Mouse (Mus musculus) hindbrain, postnatal 0 days (tissue): ENCODE results near the gene Exog. TPM values are rescaled to one million over a fixed set of nuclear protein-coding genes. Genes with fewer than 3 reads are reported as not detected.

ENCODE experiments used
- ATAC-seq: fragments of 200-750 bp; cut with Nextera tagmentation; 2 replicates; pipeline ENCODE4 v1.8.0; 2017; ENCODE audit warnings: mild to moderate bottlenecking, moderate TSS enrichment, moderate library complexity
- DNase-seq: peaks from one replicate; pipeline ENCODE4 v3.0.0-alpha.2; 2015; ENCODE audit warnings: low spot score
- H3K27ac ChIP-seq: fragments of 300-500 bp; sonication (generic); 2 replicates; pipeline ENCODE4 v1.5.1; 2014; ENCODE audit warnings: mild to moderate bottlenecking
- H3K27me3 ChIP-seq: fragments of 300-500 bp; sonication (generic); 2 replicates; pipeline ENCODE4 v1.6.1; 2014; ENCODE audit warnings: low read length, mixed read lengths; ENCODE audit not compliant: insufficient read depth
- H3K36me3 ChIP-seq: fragments of 300-500 bp; sonication (generic); 2 replicates; pipeline ENCODE4 v1.6.1; 2014; ENCODE audit warnings: low read length, mixed read lengths; ENCODE audit not compliant: insufficient read depth
- H3K4me1 ChIP-seq: fragments of 300-500 bp; sonication (generic); 2 replicates; pipeline ENCODE4 v1.6.1; 2014; ENCODE audit warnings: antibody characterized with exemption, low read length, mixed read lengths; ENCODE audit not compliant: insufficient read depth
- H3K4me2 ChIP-seq: fragments of 300-500 bp; sonication (generic); 2 replicates; pipeline ENCODE4 v1.6.1; 2014; ENCODE audit warnings: low read depth, mild to moderate bottlenecking, low read length, moderate library complexity, mixed read lengths
- H3K4me3 ChIP-seq: fragments of 300-500 bp; sonication (generic); 2 replicates; pipeline ENCODE4 v1.5.1; 2014; ENCODE audit warnings: low read length
- H3K9ac ChIP-seq: fragments of 300-500 bp; sonication (generic); replicated peaks from 2 replicates; pipeline ENCODE4 v1.6.1; 2014; ENCODE audit warnings: mild to moderate bottlenecking, low read length, moderate library complexity, mixed read lengths
- H3K9me3 ChIP-seq: fragments of 300-500 bp; sonication (generic); 2 replicates; pipeline ENCODE4 v1.6.1; 2016; ENCODE audit warnings: low read length, mixed read lengths
- CTCF ChIP-seq: IDR thresholded peaks from 2 replicates; pipeline ENCODE4 v1.5.1; 2016; ENCODE audit warnings: antibody characterized with exemption, control low read depth, low read depth
- WGBS: fragments of 180-500 bp; shearing (Covaris S2); extraction: QIAGEN DNeasy Blood & Tissue Kit; methylation state at CpG from one replicate; pipeline ENCODE4 v1.1.7; 2014; 5-methylcytosine and 5-hydroxymethylcytosine counted together
- polyA plus RNA-seq: library from polyadenylated mRNA; unstranded; fragments of >200 nt; fragmentation: Nextera tagmentation; extraction: Ambion mirVana; gene quantifications from 2 replicates; pipeline ENCODE4 v1.2.1, GENCODE M21; 2015
- total RNA-seq: library from RNA; depleted of rRNA; stranded (reverse); fragments of >200 nt; gene quantifications from 2 replicates; pipeline ENCODE4 v1.2.3, GENCODE M21; 2014

The Exog gene
- total and polyA plus RNA-seq, 2 experiments from 2014 or later, result 19.4 to 30.1 TPM

GRCm38 (mm10) chr9:119425976-119426415, 18.7 kb upstream of the Exog start:
- no peaks in the 10 kb centered on the region for H3K27me3 ChIP-seq
- H3K4me1 ChIP-seq, result peaks cover 13% of the 10 kb centered on the region
- WGBS, result 81% methylated on average over 13 of the region's 13 CpGs
- peaks cover 10% of the 10 kb centered on the region; the same call in 1 of the 2 replicates for H3K36me3 ChIP-seq
- H3K9me3 ChIP-seq, result no peaks in the 10 kb centered on the region
- no peak overlapping the region; the same call in 1 of the 2 replicates for H3K27ac ChIP-seq
- no peak for TF ChIP-seq CTCF
- H3K4me3 ChIP-seq, result no peak overlapping the region
- no peak overlapping the region for H3K4me2 ChIP-seq
- no peak overlapping the region for H3K9ac ChIP-seq
- ATAC-seq (no peak), DNase-seq (no peak)

GRCm38 (mm10) chr9:119426483-119426882, 18.3 kb upstream of the Exog start:
- Histone ChIP-seq H3K9ac (no peak overlapping the region), H3K27ac (no peak overlapping the region; the same call in 1 of the 2 replicates), H3K4me1 (peaks cover 13% of the 10 kb centered on the region), H3K4me3 (no peak overlapping the region), H3K4me2 (no peak overlapping the region), H3K36me3 (peaks cover 10% of the 10 kb centered on the region), H3K9me3 (no peaks in the 10 kb centered on the region), H3K27me3 (no peaks in the 10 kb centered on the region)
- no peak for ATAC-seq
- no peak for DNase-seq
- 61% methylated on average over 7 of the region's 7 CpGs for WGBS
- no peak for TF ChIP-seq CTCF

- Histone ChIP-seq H3K27ac (no peak overlapping the region), H3K9ac (no peak overlapping the region), H3K9me3 (no peaks in the 10 kb centered on the region), H3K27me3 (no peaks in the 10 kb centered on the region), H3K36me3 (peaks cover 37% of the 10 kb centered on the region), H3K4me2 (no peak overlapping the region), H3K4me1 (peaks cover 8% of the 10 kb centered on the region), H3K4me3 (no peak overlapping the region)
- ATAC-seq (peak; percentile 72), DNase-seq (peak; percentile 91)
- 55% methylated on average over 7 of the region's 7 CpGs for WGBS
- TF ChIP-seq CTCF, result peak; percentile 96
These were observed 14.4 kb upstream of the Exog start for GRCm38 (mm10) chr9:119430311-119430710.

GRCm38 (mm10) chr9:119435855-119436254, 8.9 kb upstream of the Exog start:
- ATAC-seq (no peak), DNase-seq (no peak)
- Histone ChIP-seq H3K27me3 (no peaks in the 10 kb centered on the region), H3K36me3 (peaks cover 28% of the 10 kb centered on the region), H3K9me3 (no peaks in the 10 kb centered on the region), H3K9ac (no peak overlapping the region), H3K4me1 (no peaks in the 10 kb centered on the region), H3K4me3 (no peak overlapping the region), H3K4me2 (no peak overlapping the region), H3K27ac (no peak overlapping the region)
- WGBS, result 67% methylated on average over 2 of the region's 2 CpGs
- TF ChIP-seq CTCF, result no peak

- Histone ChIP-seq H3K36me3 (peaks cover 13% of the 10 kb centered on the region; the same call in 1 of the 2 replicates), H3K4me1 (no peaks in the 10 kb centered on the region)
- WGBS, result 93% methylated on average over 12 of the region's 12 CpGs
These were observed 6.7 kb upstream of the Exog start for GRCm38 (mm10) chr9:119438065-119438464.

GRCm38 (mm10) chr9:119438498-119439000, 6.2 kb upstream of the Exog start:
- TF ChIP-seq CTCF, result no peak

More at GRCm38 (mm10) chr9:119438065-119438464, 6.7 kb upstream of the Exog start:
- Histone ChIP-seq H3K27ac (no peak overlapping the region), H3K9ac (no peak overlapping the region), H3K9me3 (no peaks in the 10 kb centered on the region), H3K4me2 (no peak overlapping the region), H3K4me3 (no peak overlapping the region), H3K27me3 (no peaks in the 10 kb centered on the region)
- DNase-seq (no peak), ATAC-seq (no peak)
- TF ChIP-seq CTCF, result no peak

GRCm38 (mm10) chr9:119445737-119446136, 994 bp downstream of the Exog start:
- Histone ChIP-seq H3K27ac (no peak overlapping the region), H3K9me3 (no peaks in the 10 kb centered on the region), H3K36me3 (peaks cover 28% of the 10 kb centered on the region), H3K4me1 (peaks cover 5% of the 10 kb centered on the region; the same call in 1 of the 2 replicates), H3K9ac (peak overlapping the region; percentile 71), H3K4me3 (peak overlapping the region; percentile 71), H3K27me3 (no peaks in the 10 kb centered on the region), H3K4me2 (peak overlapping the region; percentile 71)
- no peak for TF ChIP-seq CTCF
- 30% methylated on average over 6 of the region's 6 CpGs for WGBS
- DNase-seq, result no peak
- no peak for ATAC-seq

More at GRCm38 (mm10) chr9:119438498-119439000, 6.2 kb upstream of the Exog start:
- Histone ChIP-seq H3K36me3 (peaks cover 11% of the 10 kb centered on the region; the same call in 1 of the 2 replicates), H3K4me2 (no peak overlapping the region), H3K4me3 (no peak overlapping the region), H3K9ac (no peak overlapping the region), H3K4me1 (no peaks in the 10 kb centered on the region), H3K27ac (no peak overlapping the region), H3K9me3 (no peaks in the 10 kb centered on the region), H3K27me3 (no peaks in the 10 kb centered on the region)
- WGBS, result 91% methylated on average over 9 of the region's 9 CpGs
- DNase-seq, result no peak
- ATAC-seq, result no peak
